Mouse (Mus musculus) kidney, adult 2 months (tissue): Measurements from ENCODE around the gene Sbf2.
"Not testable (repeated sequence)": the region's sequence is repeated elsewhere in the genome, so short reads cannot be mapped to it uniquely, and the experiment has no call there.

Source experiments
- CTCF ChIP-seq: fragments of 200-500 bp; conservative IDR thresholded peaks from 2 replicates; pipeline ENCODE4 v1.5.1; 2011; ENCODE audit warnings: low read depth, mild to moderate bottlenecking, control low read depth, low read length, moderate library complexity, mixed read lengths; ENCODE audit not compliant: insufficient read depth, insufficient read length
- POLR2A ChIP-seq: fragments of 200-500 bp; IDR thresholded peaks from one replicate; pipeline ENCODE4 v1.6.1; 2011; ENCODE audit warnings: low read depth, low read length, control low read depth

GRCm38 (mm10) chr7:110593991-110594390, 20.7 kb downstream of the Sbf2 start:
- TF ChIP-seq CTCF, POLR2A: not testable (repeated sequence)
